Mouse (Mus musculus): Measurements from ENCODE around the gene Acmsd. TPM values are rescaled to one million over a fixed set of nuclear protein-coding genes. Genes with fewer than 3 reads are reported as not detected.

Gene Acmsd
- polyA plus RNA-seq, 1 experiment from 2014 or later, result 0.26 TPM

Other genes starting within 250 kb of the Acmsd start
- 40.4 and 45.0 TPM in 2 replicates for gene Tmem163, start 49.9 kb upstream of the Acmsd start, polyA plus RNA-seq (2016; fragmentation: Nextera tagmentation; extraction: Ambion mirVana)
- 116 and 117 TPM in 2 replicates for gene Ccnt2, start 44.8 kb downstream of the Acmsd start, polyA plus RNA-seq (2016; fragmentation: Nextera tagmentation; extraction: Ambion mirVana)
- gene Map3k19, start 125.6 kb downstream of the Acmsd start, polyA plus RNA-seq (2016; fragmentation: Nextera tagmentation; extraction: Ambion mirVana), result 0.54 and 1.3 TPM in 2 replicates
- gene Rab3gap1, start 139.4 kb downstream of the Acmsd start, polyA plus RNA-seq (2016; fragmentation: Nextera tagmentation; extraction: Ambion mirVana), result 21.2 and 21.8 TPM in 2 replicates

Measured in hindbrain, embryonic 12.5 days (tissue).